Mouse (Mus musculus) cerebellum, adult 2 months (tissue): ENCODE measurements around the gene Dock2.

Source experiments
- CTCF ChIP-seq: fragments of 200-500 bp; IDR thresholded peaks from 2 replicates; pipeline ENCODE4 v1.5.1; 2011; ENCODE audit warnings: low read depth, mild to moderate bottlenecking, control low read depth, low read length, moderate library complexity, borderline replicate concordance; ENCODE audit not compliant: insufficient read depth
- POLR2A ChIP-seq: fragments of 200-500 bp; IDR thresholded peaks from 2 replicates; pipeline ENCODE4 v1.6.1; 2011; ENCODE audit warnings: low read length, control low read depth, borderline replicate concordance; ENCODE audit not compliant: insufficient read depth

GRCm38 (mm10) chr11:34323664-34324063 is 460.0 kb downstream of the Dock2 start:
- TF ChIP-seq CTCF, result no peak
- no peak for TF ChIP-seq POLR2A
